Mouse (Mus musculus) spleen, adult 2 months (tissue): Measurements from ENCODE around the gene Fam184b.

Experiments used
- CTCF ChIP-seq: fragments of 200-500 bp; IDR thresholded peaks from 2 replicates; pipeline ENCODE4 v1.5.1; 2011; ENCODE audit warnings: mild to moderate bottlenecking, inconsistent platforms; ENCODE audit not compliant: insufficient read depth, insufficient read length, insufficient replicate concordance; ENCODE audit errors: extremely low read depth
- POLR2A ChIP-seq: fragments of 200-500 bp; IDR thresholded peaks from 2 replicates; pipeline ENCODE4 v1.6.1; 2011; ENCODE audit warnings: low read depth, low read length, inconsistent platforms

GRCm38 (mm10) chr5:45564054-45564453 is 75.4 kb downstream of the Fam184b start:
- TF ChIP-seq CTCF (no peak), POLR2A (no peak)
